Mouse (Mus musculus): ENCODE results near the gene Wwc1.
A peak's percentile ranks its signal among the peaks of the same experiment; 100 is the strongest.
"Not testable (repeated sequence)": the region's sequence is repeated elsewhere in the genome, so short reads cannot be mapped to it uniquely, and the experiment has no call there.

Gene Wwc1

GRCm38 (mm10) chr11:35882777-35883176, 97.5 kb downstream of the Wwc1 start:
- no peak for DNase-seq (ENCODE audit: low spot score in 2 of 2)

GRCm38 (mm10) chr11:35878559-35878897, 101.8 kb downstream of the Wwc1 start:
- DNase-seq (ENCODE audit: low spot score in 2 of 2): no peak

- no peak for DNase-seq (ENCODE audit: low spot score in 2 of 2)
Measured at GRCm38 (mm10) chr11:35877651-35878558, 102.4 kb downstream of the Wwc1 start.

GRCm38 (mm10) chr11:35873624-35874244, 106.6 kb downstream of the Wwc1 start:
- no peak for DNase-seq (ENCODE audit: low spot score in 2 of 2)

GRCm38 (mm10) chr11:35870961-35871360, 109.4 kb downstream of the Wwc1 start:
- DNase-seq (ENCODE audit: low spot score in 2 of 2): no peak

GRCm38 (mm10) chr11:35866140-35866539, 114.2 kb downstream of the Wwc1 start:
- DNase-seq (ENCODE audit: low spot score in 2 of 2): no peak

GRCm38 (mm10) chr11:35864981-35865604, 115.2 kb downstream of the Wwc1 start:
- no peak for DNase-seq (ENCODE audit: low spot score in 2 of 2)

GRCm38 (mm10) chr11:35863653-35864052, 116.7 kb downstream of the Wwc1 start:
- DNase-seq (ENCODE audit: low spot score in 2 of 2): no peak

- DNase-seq (ENCODE audit: low spot score in 2 of 2): no peak
Measured at GRCm38 (mm10) chr11:35857395-35858067, 122.8 kb downstream of the Wwc1 start.

- DNase-seq (ENCODE audit: low spot score in 2 of 2): no peak
Measured at GRCm38 (mm10) chr11:35856359-35857040, 123.8 kb downstream of the Wwc1 start.

- DNase-seq (ENCODE audit: low spot score in 2 of 2): no peak
Measured at GRCm38 (mm10) chr11:35855567-35855966, 124.8 kb downstream of the Wwc1 start.

- no peak for DNase-seq (ENCODE audit: low spot score in 2 of 2)
Measured at GRCm38 (mm10) chr11:35854941-35855340, 125.4 kb downstream of the Wwc1 start.

- no peak for DNase-seq (ENCODE audit: low spot score in 2 of 2)
Measured at GRCm38 (mm10) chr11:35853651-35854050, 126.7 kb downstream of the Wwc1 start.

- peak; percentile 29 to 47 for DNase-seq (ENCODE audit: low spot score in 2 of 2)
Measured at GRCm38 (mm10) chr11:35852731-35853130, 127.6 kb downstream of the Wwc1 start.

GRCm38 (mm10) chr11:35844299-35844698, 136.0 kb downstream of the Wwc1 start:
- no peak for DNase-seq (ENCODE audit: low spot score in 2 of 2)

GRCm38 (mm10) chr11:35842560-35842959, 137.8 kb downstream of the Wwc1 start:
- DNase-seq (ENCODE audit: low spot score in 2 of 2): not testable (repeated sequence)

GRCm38 (mm10) chr11:35841738-35842325, 138.5 kb downstream of the Wwc1 start:
- peak; percentile 47 to 49 for DNase-seq (ENCODE audit: low spot score in 2 of 2)

- DNase-seq (ENCODE audit: low spot score in 2 of 2): not testable (repeated sequence)
Measured at GRCm38 (mm10) chr11:35840806-35841205, 139.5 kb downstream of the Wwc1 start.

GRCm38 (mm10) chr11:35840282-35840681, 140.0 kb downstream of the Wwc1 start:
- no peak for DNase-seq (ENCODE audit: low spot score in 2 of 2)

GRCm38 (mm10) chr11:35838345-35839338, 141.7 kb downstream of the Wwc1 start:
- peak; percentile 92 to 93 for DNase-seq (ENCODE audit: low spot score in 2 of 2)

Data from spleen, postnatal 36 days (tissue).